Mouse (Mus musculus) lung, postnatal 0 days (tissue): ENCODE measurements around the gene Smap2. TPM values are rescaled to one million over a fixed set of nuclear protein-coding genes. Genes with fewer than 3 reads are reported as not detected.

ENCODE experiments used
- ATAC-seq: fragments of 200-750 bp; cut with Nextera tagmentation; 2 replicates; pipeline ENCODE4 v1.8.0; 2017; ENCODE audit warnings: moderate library complexity
- DNase-seq: peaks from one replicate; pipeline ENCODE4 v3.0.0-alpha.2; 2016; ENCODE audit warnings: low spot score
- H3K27ac ChIP-seq: fragments of 300-500 bp; sonication (generic); 2 replicates; pipeline ENCODE4 v1.5.1; 2014; ENCODE audit warnings: antibody characterized with exemption, mild to moderate bottlenecking, low read length, mixed read lengths
- H3K27me3 ChIP-seq: fragments of 300-500 bp; sonication (generic); replicated peaks from 2 replicates; pipeline ENCODE4 v1.6.1; 2014; ENCODE audit warnings: low read length, mixed read lengths; ENCODE audit not compliant: insufficient read depth
- H3K36me3 ChIP-seq: fragments of 300-500 bp; sonication (generic); 2 replicates; pipeline ENCODE4 v1.6.1; 2014; ENCODE audit warnings: low read length, mixed read lengths; ENCODE audit not compliant: insufficient read depth
- H3K4me1 ChIP-seq: fragments of 300-500 bp; sonication (generic); 2 replicates; pipeline ENCODE4 v1.6.1; 2014; ENCODE audit warnings: antibody characterized with exemption, low read depth, low read length, mixed read lengths; ENCODE audit not compliant: insufficient read depth
- H3K4me2 ChIP-seq: fragments of 300-500 bp; sonication (generic); replicated peaks from 2 replicates; pipeline ENCODE4 v1.6.1; 2014; ENCODE audit warnings: low read depth, mild to moderate bottlenecking, low read length, moderate library complexity, mixed read lengths
- H3K4me3 ChIP-seq: fragments of 300-500 bp; sonication (generic); 2 replicates; pipeline ENCODE4 v1.5.1; 2014; ENCODE audit warnings: low read depth, low read length
- H3K9ac ChIP-seq: fragments of 300-500 bp; sonication (generic); replicated peaks from 2 replicates; pipeline ENCODE4 v1.6.1; 2014; ENCODE audit warnings: low read depth, mild to moderate bottlenecking
- H3K9me3 ChIP-seq: fragments of 300-500 bp; sonication (generic); 2 replicates; pipeline ENCODE4 v1.6.1; 2016; ENCODE audit warnings: low read length, mixed read lengths
- CTCF ChIP-seq: IDR thresholded peaks from 2 replicates; pipeline ENCODE4 v1.5.1; 2016; ENCODE audit warnings: antibody characterized with exemption, mild to moderate bottlenecking
- EP300 ChIP-seq: IDR thresholded peaks from 2 replicates; pipeline ENCODE4 v1.6.1; 2016; ENCODE audit warnings: antibody characterized with exemption, mild to moderate bottlenecking, control low read depth
- WGBS: fragments of 180-500 bp; shearing (Covaris S2); extraction: QIAGEN DNeasy Blood & Tissue Kit; methylation state at CpG from one replicate; pipeline ENCODE4 v1.1.7; 2014; 5-methylcytosine and 5-hydroxymethylcytosine counted together
- polyA plus RNA-seq: library from polyadenylated mRNA; unstranded; fragments of >200 nt; fragmentation: Nextera tagmentation; extraction: Ambion mirVana; gene quantifications from 2 replicates; pipeline ENCODE4 v1.2.1, GENCODE M21; 2015

Gene Smap2
- polyA plus RNA-seq, 1 experiment from 2014 or later = 10.8 TPM

GRCm38 (mm10) chr4:121015268-121015659 lies 1.8 kb downstream of the Smap2 start:
- Histone ChIP-seq H3K27ac (no peak overlapping the region), H3K4me1 (0 out of 2 replicates have a peak, but pooled peaks cover 4% of the 10 kb centered on the region), H3K4me2 (peak overlapping the region; percentile 98; the same call in 1 of the 2 replicates), H3K36me3 (no peaks in the 10 kb centered on the region), H3K4me3 (no peak overlapping the region), H3K9me3 (no peaks in the 10 kb centered on the region), H3K27me3 (no peaks in the 10 kb centered on the region), H3K9ac (no peak overlapping the region)
- DNase-seq (no peak), ATAC-seq (no peak)
- WGBS = 72% methylated on average over 7 of the region's 7 CpGs
- TF ChIP-seq EP300 = no peak
- TF ChIP-seq CTCF = no peak

DNA sequence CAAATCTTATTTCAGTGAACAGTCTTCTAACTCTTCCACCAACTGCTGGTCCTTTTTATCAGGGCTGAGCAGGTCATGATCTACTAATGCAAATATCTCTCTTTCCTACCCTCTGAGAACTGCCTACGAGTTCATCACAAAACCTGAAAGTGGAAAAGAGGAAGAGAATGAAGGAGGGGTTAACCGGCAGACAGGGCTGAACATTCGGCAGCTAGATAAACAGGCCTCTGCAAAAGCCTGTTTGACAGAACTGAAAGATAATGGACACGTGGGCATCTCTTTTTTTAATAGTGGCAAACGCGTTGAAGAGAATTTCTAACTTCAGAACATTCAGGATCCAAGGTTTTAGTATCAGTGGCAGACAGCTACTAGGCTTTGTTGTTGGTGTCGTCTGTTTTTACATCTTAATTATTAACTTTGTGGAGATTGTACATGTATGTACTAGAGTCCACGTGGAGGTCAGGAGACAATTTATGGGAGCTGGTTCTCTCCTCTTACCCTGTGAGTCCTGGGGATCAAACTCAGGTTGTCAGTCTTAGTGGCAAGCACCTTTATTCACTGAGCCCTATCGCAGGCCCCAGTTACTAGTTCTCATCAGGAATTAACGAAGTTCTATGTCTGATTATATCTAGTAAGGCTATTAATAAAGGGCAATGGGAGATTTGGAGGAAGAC lies 2.3 kb downstream of the Smap2 start:
- H3K27me3 ChIP-seq = no peaks in the 10 kb centered on the region
- TF ChIP-seq CTCF (no peak), EP300 (no peak)
- 0 out of 2 replicates have a peak, but pooled peaks cover 4% of the 10 kb centered on the region for H3K4me1 ChIP-seq
- ATAC-seq (no peak), DNase-seq (no peak)
- WGBS = 52% methylated on average over 10 of the region's 10 CpGs
- no peaks in the 10 kb centered on the region for H3K9me3 ChIP-seq
- no peak overlapping the region for H3K9ac ChIP-seq
- no peak overlapping the region for H3K4me3 ChIP-seq
- no peaks in the 10 kb centered on the region for H3K36me3 ChIP-seq
- H3K4me2 ChIP-seq = no peak overlapping the region; the same call in 1 of the 2 replicates
- H3K27ac ChIP-seq = no peak overlapping the region

GRCm38 (mm10) chr4:121010770-121011549 lies 6.1 kb downstream of the Smap2 start:
- H3K27me3 ChIP-seq = no peaks in the 10 kb centered on the region
- peaks cover 8% of the 10 kb centered on the region; the same call in 1 of the 2 replicates for H3K4me1 ChIP-seq
- no peaks in the 10 kb centered on the region for H3K36me3 ChIP-seq
- DNase-seq (no peak), ATAC-seq (no peak)
- no peak overlapping the region for H3K27ac ChIP-seq
- no peak overlapping the region for H3K9ac ChIP-seq
- 72% methylated on average over 11 of the region's 11 CpGs for WGBS
- TF ChIP-seq CTCF (no peak), EP300 (no peak)
- H3K4me3 ChIP-seq = no peak overlapping the region
- H3K9me3 ChIP-seq = no peaks in the 10 kb centered on the region
- no peak overlapping the region for H3K4me2 ChIP-seq

DNA sequence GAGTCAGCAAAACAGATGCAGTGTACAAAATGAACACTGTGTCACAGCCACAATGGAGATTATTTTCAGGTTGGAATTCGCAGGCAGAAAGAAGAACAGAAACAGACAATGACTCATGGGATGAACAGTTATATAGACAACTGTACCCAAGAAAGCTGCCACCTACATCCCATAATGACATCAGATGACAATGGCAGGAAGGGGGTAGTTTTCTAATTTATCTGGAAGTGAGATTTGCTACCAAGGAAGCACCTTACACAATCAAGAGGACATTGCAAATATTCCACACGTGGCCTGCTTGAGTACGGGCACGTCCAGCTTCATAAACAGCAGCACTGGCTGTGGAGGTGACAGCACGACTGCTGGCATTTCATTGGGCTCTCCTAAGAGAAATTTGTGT lies 7.9 kb downstream of the Smap2 start:
- 58% methylated on average over 5 of the region's 5 CpGs for WGBS
- Histone ChIP-seq H3K4me2 (no peak overlapping the region), H3K27me3 (no peaks in the 10 kb centered on the region), H3K36me3 (no peaks in the 10 kb centered on the region), H3K4me1 (peaks cover 6% of the 10 kb centered on the region; the same call in 1 of the 2 replicates), H3K9me3 (no peaks in the 10 kb centered on the region), H3K9ac (no peak overlapping the region), H3K27ac (no peak overlapping the region), H3K4me3 (no peak overlapping the region)
- TF ChIP-seq CTCF (no peak), EP300 (no peak)
- ATAC-seq = no peak
- DNase-seq = peak; percentile 22

DNA sequence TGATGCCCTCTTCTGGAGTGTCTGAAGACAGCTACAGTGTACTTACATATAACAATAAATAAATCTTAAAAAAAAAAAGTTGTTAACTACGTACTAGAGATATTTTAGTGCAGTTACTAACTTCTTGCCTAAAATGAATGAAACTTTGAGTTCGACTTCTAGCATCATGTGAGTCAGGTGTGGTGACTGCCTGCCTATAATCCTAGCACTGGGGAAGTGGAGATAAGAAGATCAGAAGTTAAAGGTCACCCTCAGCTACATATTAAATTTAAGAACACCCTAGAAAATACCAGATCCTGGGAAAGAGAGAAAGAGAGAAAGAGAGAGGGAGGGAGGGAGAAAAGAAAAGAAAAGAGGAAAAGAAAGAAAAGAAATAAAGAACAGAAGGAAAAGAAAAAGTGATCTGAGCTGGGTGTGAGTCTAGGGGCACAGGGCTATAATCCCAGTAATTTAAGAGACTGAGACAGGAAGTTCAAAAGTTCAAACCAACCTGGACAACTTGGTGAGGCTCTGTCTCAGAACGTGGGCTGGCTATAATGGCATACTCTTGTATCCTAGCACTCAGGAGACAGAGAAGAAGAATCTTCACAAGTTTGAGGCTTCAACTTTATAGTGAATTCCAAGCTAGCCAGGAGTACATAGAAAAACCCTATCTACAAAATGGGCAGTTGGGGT lies 8.8 kb downstream of the Smap2 start:
- DNase-seq (no peak), ATAC-seq (no peak)
- H3K4me1 ChIP-seq = peaks cover 6% of the 10 kb centered on the region; the same call in 1 of the 2 replicates
- no peaks in the 10 kb centered on the region for H3K27me3 ChIP-seq
- 59% methylated on average over 3 of the region's 3 CpGs for whole genome bisulfite sequencing
- no peak overlapping the region for H3K9ac ChIP-seq
- H3K4me3 ChIP-seq = no peak overlapping the region
- H3K36me3 ChIP-seq = no peaks in the 10 kb centered on the region
- no peak overlapping the region for H3K4me2 ChIP-seq
- H3K27ac ChIP-seq = no peak overlapping the region
- H3K9me3 ChIP-seq = no peaks in the 10 kb centered on the region
- no peak for TF ChIP-seq CTCF
- TF ChIP-seq EP300 = no peak

GRCm38 (mm10) chr4:121007006-121007405 lies 10.0 kb downstream of the Smap2 start:
- Histone ChIP-seq H3K4me3 (no peak overlapping the region), H3K27ac (no peak overlapping the region), H3K9me3 (no peaks in the 10 kb centered on the region), H3K9ac (no peak overlapping the region), H3K4me1 (peaks cover 11% of the 10 kb centered on the region; the same call in 1 of the 2 replicates), H3K4me2 (no peak overlapping the region), H3K36me3 (no peaks in the 10 kb centered on the region), H3K27me3 (no peaks in the 10 kb centered on the region)
- TF ChIP-seq EP300 (no peak), CTCF (no peak)
- ATAC-seq (no peak), DNase-seq (no peak)
